Mouse (Mus musculus) forebrain, embryonic 13.5 days (tissue): ENCODE data around the gene Hist3h2ba. TPM values are rescaled to one million over a fixed set of nuclear protein-coding genes. Genes with fewer than 3 reads are reported as not detected.

Experiments
- ATAC-seq: fragments of 200-750 bp; cut with Nextera tagmentation; 2 replicates; pipeline ENCODE4 v1.8.0; 2017
- H3K27ac ChIP-seq: fragments of 300-500 bp; sonication (generic); 2 replicates; pipeline ENCODE4 v1.5.1; 2015; ENCODE audit warnings: inconsistent platforms, mild to moderate bottlenecking, moderate library complexity
- H3K27me3 ChIP-seq: fragments of 300-500 bp; sonication (generic); 2 replicates; pipeline ENCODE4 v1.6.1; 2015; ENCODE audit warnings: mild to moderate bottlenecking, inconsistent platforms
- H3K36me3 ChIP-seq: fragments of 300-500 bp; sonication (generic); 2 replicates; pipeline ENCODE4 v1.6.1; 2015; ENCODE audit warnings: mild to moderate bottlenecking, inconsistent platforms; ENCODE audit not compliant: poor library complexity, severe bottlenecking
- H3K4me1 ChIP-seq: fragments of 300-500 bp; sonication (generic); 2 replicates; pipeline ENCODE4 v1.6.1; 2015; ENCODE audit warnings: inconsistent platforms
- H3K4me2 ChIP-seq: fragments of 300-500 bp; sonication (generic); 2 replicates; pipeline ENCODE4 v1.6.1; 2015; ENCODE audit warnings: inconsistent platforms, mild to moderate bottlenecking, moderate library complexity
- H3K4me3 ChIP-seq: fragments of 300-500 bp; sonication (generic); 2 replicates; pipeline ENCODE4 v1.5.1; 2015; ENCODE audit warnings: mild to moderate bottlenecking, inconsistent platforms
- H3K9ac ChIP-seq: fragments of 300-500 bp; sonication (generic); 2 replicates; pipeline ENCODE4 v1.6.1; 2015; ENCODE audit warnings: mild to moderate bottlenecking, inconsistent platforms
- H3K9me3 ChIP-seq: fragments of 300-500 bp; sonication (generic); replicated peaks from 2 replicates; pipeline ENCODE4 v1.6.1; 2016; ENCODE audit warnings: inconsistent platforms
- WGBS: fragments of 180-500 bp; shearing (Covaris S2); methylation state at CpG from one replicate; pipeline ENCODE4 v1.1.7; 2015; 5-methylcytosine and 5-hydroxymethylcytosine counted together
- polyA plus RNA-seq: library from polyadenylated mRNA; unstranded; fragments of >200 nt; fragmentation: Nextera tagmentation; extraction: Ambion mirVana; gene quantifications from 2 replicates; pipeline ENCODE4 v1.2.1, GENCODE M21; 2015

Gene Hist3h2ba
- polyA plus RNA-seq, 1 experiment from 2014 or later, result 321 TPM

DNA sequence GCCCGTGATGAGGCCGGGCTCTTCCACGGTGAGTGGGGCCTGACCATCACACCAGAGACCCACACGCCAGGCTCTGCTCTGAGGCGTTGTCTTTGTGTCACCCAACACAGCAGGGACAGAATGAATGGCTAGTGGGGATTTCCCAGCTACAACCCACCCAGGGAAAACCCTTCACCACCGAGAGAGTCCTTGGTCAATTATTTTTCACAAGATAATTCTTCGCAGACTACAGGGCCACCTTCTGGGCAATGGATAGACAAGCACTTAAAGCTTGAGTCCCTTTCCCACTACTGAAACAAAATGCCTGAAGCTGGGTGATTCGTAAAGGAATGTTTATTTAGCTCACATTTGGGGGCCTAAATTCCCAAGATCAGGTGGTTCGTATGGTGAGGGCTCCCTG is 26.3 kb upstream of the Hist3h2ba start:
- no peak overlapping the region for H3K27ac ChIP-seq
- no peaks in the 10 kb centered on the region for H3K4me1 ChIP-seq
- H3K9me3 ChIP-seq, result no peaks in the 10 kb centered on the region
- H3K9ac ChIP-seq, result no peak overlapping the region
- ATAC-seq, result no peak
- no peaks in the 10 kb centered on the region for H3K36me3 ChIP-seq
- no peak overlapping the region for H3K4me2 ChIP-seq
- H3K4me3 ChIP-seq, result no peak overlapping the region
- 86% methylated on average over 9 of the region's 9 CpGs for WGBS
- no peaks in the 10 kb centered on the region; the same call in 1 of the 2 replicates for H3K27me3 ChIP-seq

DNA sequence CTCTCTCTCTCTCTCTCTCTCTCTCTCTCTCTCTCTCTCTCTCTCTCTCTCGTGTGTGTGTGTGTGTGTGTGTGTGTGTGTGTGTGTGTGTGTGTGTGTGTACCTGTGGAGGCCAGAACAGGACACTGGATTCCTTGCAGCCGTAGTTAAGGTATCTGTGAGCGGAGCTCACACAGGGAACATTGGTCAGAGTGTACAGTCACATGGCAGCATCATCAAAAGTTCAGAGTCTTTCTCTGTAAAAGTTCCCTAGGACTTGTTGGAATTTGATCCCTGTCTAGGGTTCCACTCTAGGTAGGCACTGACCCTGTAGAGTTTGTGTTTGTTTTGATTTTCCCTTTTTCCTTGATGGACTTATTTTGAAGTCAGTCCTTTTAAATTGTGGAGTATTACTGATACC is 22.1 kb upstream of the Hist3h2ba start:
- H3K4me2 ChIP-seq, result no peak overlapping the region
- H3K27me3 ChIP-seq, result no peaks in the 10 kb centered on the region
- H3K4me3 ChIP-seq, result no peak overlapping the region
- H3K4me1 ChIP-seq, result 0 out of 2 replicates have a peak, but pooled peaks cover 4% of the 10 kb centered on the region
- 100% methylated on average over 2 of the region's 3 CpGs for whole genome bisulfite sequencing
- no peak overlapping the region for H3K27ac ChIP-seq
- H3K9me3 ChIP-seq, result no peaks in the 10 kb centered on the region
- no peak overlapping the region for H3K9ac ChIP-seq
- peaks cover 12% of the 10 kb centered on the region for H3K36me3 ChIP-seq
- ATAC-seq, result no peak

DNA sequence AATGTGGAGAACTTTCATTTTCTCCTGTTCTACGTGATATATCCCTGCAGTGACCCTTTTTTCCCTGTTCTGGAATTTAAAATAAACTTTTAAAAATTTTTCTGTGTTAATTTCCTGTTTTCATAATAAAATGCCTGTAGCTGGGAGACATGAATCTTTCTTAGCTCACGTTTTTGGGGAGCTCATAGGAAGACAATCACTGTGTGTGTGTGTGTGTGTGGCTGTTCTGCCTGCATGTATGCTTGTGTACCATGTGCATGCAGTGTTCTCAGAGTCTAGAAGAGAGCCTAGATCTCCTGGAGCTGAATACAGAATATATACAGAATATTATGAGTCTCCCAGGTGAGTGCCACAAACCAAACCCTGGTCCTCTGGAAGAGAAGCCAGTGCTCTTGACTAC is 21.7 kb upstream of the Hist3h2ba start:
- Histone ChIP-seq H3K36me3 (peaks cover 16% of the 10 kb centered on the region), H3K27me3 (no peaks in the 10 kb centered on the region), H3K9ac (no peak overlapping the region), H3K4me2 (no peak overlapping the region), H3K27ac (no peak overlapping the region), H3K4me1 (0 out of 2 replicates have a peak, but pooled peaks cover 4% of the 10 kb centered on the region), H3K9me3 (no peaks in the 10 kb centered on the region), H3K4me3 (no peak overlapping the region)
- no peak for ATAC-seq
- WGBS, result 82% methylated on average over 2 of the region's 2 CpGs

DNA sequence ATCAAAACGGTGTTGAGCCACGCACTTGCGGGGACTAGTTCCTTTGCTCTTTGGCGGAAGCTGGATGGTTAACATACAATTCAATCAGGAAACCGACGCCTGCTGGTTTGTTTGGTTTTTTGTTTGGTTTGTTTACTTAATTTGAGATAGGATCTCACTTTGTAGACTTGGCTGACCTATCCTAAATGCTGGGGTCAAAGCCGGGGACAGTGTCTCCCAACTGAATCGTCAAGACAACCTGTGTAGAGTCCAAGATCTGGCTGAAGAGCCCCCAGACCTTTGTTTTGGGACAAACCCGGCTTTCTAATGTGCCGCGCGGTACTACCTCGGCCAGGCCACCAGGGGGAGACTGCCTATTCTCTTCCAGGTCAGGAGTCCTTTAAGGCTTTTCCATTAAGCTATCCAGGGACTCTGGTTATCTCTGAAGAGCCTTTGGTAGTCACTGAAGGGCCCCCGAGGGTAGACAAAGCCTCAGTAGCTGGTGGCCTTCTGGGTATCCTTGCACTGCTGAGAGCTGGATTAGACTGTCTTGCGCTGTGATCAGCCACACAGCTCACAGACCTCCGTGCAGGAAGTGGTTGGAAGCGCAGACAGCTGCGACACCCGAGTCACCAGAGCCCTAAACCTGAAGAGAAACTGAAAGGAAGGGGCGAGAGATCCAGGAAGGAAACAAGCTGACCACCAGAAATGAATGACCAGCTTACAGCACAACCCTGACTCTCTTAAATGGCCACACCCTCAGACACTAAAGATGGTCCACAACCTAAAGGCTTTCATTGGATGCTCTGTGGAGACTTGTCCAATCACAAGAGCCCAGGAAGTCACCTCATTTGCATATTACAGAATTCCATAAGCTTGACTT is 20.7 kb upstream of the Hist3h2ba start:
- peak overlapping the region; percentile 36; the same call in 1 of the 2 replicates for H3K4me2 ChIP-seq
- no peak overlapping the region for H3K9ac ChIP-seq
- WGBS, result 35% methylated on average over 20 of the region's 20 CpGs
- 0 out of 2 replicates have a peak, but pooled peaks cover 4% of the 10 kb centered on the region for H3K4me1 ChIP-seq
- ATAC-seq, result peak; percentile 71
- no peaks in the 10 kb centered on the region for H3K27me3 ChIP-seq
- no peaks in the 10 kb centered on the region for H3K9me3 ChIP-seq
- 0 out of 2 replicates have a peak overlapping the region, but pooled peaks have one; percentile 42 for H3K27ac ChIP-seq
- H3K36me3 ChIP-seq, result peaks cover 26% of the 10 kb centered on the region
- peak overlapping the region; percentile 1; the same call in 1 of the 2 replicates for H3K4me3 ChIP-seq

DNA sequence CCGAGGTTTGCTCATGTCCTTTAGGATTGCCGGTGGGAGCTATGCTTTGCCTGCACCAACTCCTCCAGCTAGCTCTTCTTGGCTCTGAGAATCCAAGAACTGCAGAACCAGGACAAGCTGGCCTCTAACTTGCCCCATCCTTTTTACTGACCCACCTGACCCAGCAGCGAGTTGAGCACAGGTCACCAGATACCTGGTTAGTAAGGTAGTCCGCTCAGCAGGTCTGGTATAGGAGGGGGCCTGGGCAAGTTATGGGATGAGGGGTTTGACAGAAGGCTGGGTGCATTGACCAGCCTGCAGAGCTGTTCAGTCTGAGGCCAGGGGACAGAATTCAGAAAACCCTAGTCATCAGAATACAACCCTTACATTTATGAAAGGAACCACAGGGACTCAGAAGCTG is 19.7 kb upstream of the Hist3h2ba start:
- H3K9me3 ChIP-seq, result no peaks in the 10 kb centered on the region

DNA sequence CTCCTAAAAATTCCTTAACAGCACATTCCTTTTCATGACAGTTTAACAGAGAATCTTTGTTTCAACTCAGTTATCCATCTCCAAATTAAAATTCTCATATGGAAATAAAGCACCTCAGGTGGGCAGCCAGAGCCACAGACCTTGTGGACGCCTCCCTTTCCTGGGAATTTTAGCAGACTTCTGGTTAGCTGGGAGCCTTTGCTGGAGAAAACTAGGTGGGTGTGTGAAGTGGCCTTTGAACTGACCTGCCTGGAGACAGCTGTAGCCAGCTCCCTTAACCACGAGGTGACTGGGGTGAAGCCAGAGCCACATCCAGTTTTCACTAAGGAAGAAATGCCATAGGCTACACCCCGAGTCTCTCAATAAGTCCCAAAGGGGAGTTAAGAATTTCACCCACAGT is 19.1 kb upstream of the Hist3h2ba start:
- ATAC-seq, result no peak
- Histone ChIP-seq H3K27ac (no peak overlapping the region), H3K9ac (no peak overlapping the region), H3K27me3 (no peaks in the 10 kb centered on the region), H3K9me3 (no peaks in the 10 kb centered on the region), H3K4me3 (no peak overlapping the region), H3K4me1 (0 out of 2 replicates have a peak, but pooled peaks cover 4% of the 10 kb centered on the region), H3K36me3 (peaks cover 42% of the 10 kb centered on the region), H3K4me2 (no peak overlapping the region)
- 55% methylated on average over 3 of the region's 3 CpGs for WGBS

More for the DNA sequence above, 19.7 kb upstream of the Hist3h2ba start:
- Histone ChIP-seq H3K36me3 (peaks cover 36% of the 10 kb centered on the region), H3K9ac (no peak overlapping the region), H3K4me3 (no peak overlapping the region), H3K4me1 (0 out of 2 replicates have a peak, but pooled peaks cover 4% of the 10 kb centered on the region), H3K27ac (no peak overlapping the region), H3K4me2 (no peak overlapping the region), H3K27me3 (no peaks in the 10 kb centered on the region)
- ATAC-seq, result peak; percentile 19; the same call in 1 of the 2 replicates
- 89% methylated on average over 4 of the region's 4 CpGs for WGBS

DNA sequence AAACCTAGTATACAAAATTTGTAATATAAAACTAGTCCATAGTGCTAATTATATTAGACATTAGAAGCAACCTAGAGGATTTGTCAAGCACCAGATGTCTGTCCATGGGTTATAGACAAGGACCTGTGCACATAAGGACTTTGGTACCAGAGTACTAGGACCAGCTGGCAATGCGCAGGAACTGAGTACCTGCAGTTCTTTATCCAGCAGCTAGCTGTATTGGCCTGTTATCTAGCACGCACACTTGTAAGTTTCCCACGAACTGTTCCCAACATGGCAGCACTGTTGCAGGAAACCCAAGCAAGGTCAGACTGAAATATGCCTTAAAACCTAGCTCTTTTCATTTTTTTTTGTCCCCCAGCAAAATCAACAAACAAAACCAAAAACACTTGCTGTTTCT is 18.5 kb upstream of the Hist3h2ba start:
- no peaks in the 10 kb centered on the region for H3K9me3 ChIP-seq
- H3K27ac ChIP-seq, result no peak overlapping the region
- H3K4me1 ChIP-seq, result 0 out of 2 replicates have a peak, but pooled peaks cover 4% of the 10 kb centered on the region
- no peak for ATAC-seq
- no peaks in the 10 kb centered on the region for H3K27me3 ChIP-seq
- H3K36me3 ChIP-seq, result peaks cover 47% of the 10 kb centered on the region
- 94% methylated on average over 3 of the region's 3 CpGs for WGBS
- no peak overlapping the region for H3K4me2 ChIP-seq
- H3K9ac ChIP-seq, result no peak overlapping the region
- no peak overlapping the region for H3K4me3 ChIP-seq

DNA sequence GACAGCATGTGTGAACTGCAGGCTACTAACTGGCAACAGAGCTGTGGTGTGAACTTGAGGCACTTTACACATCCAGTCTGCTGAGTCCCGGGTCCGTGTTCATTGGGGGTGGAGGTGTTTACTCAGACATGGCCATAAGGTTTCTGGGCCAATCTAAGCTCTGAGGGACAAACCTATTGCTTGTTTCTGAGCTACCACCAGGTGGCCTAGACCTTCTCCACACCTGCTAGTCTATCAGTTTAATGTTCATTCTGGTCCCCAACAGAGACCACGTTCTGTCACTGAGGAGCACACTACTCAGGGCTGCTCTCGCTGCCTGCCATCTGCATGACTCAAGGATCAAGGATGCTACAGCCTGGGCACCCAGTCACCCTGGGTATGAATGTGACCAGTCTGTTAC is 17.1 kb upstream of the Hist3h2ba start:
- Histone ChIP-seq H3K9ac (no peak overlapping the region), H3K36me3 (peaks cover 59% of the 10 kb centered on the region), H3K9me3 (no peaks in the 10 kb centered on the region), H3K27ac (no peak overlapping the region), H3K27me3 (no peaks in the 10 kb centered on the region), H3K4me1 (peaks cover 14% of the 10 kb centered on the region), H3K4me3 (no peak overlapping the region), H3K4me2 (no peak overlapping the region)
- ATAC-seq, result no peak
- 78% methylated on average over 4 of the region's 4 CpGs for WGBS

DNA sequence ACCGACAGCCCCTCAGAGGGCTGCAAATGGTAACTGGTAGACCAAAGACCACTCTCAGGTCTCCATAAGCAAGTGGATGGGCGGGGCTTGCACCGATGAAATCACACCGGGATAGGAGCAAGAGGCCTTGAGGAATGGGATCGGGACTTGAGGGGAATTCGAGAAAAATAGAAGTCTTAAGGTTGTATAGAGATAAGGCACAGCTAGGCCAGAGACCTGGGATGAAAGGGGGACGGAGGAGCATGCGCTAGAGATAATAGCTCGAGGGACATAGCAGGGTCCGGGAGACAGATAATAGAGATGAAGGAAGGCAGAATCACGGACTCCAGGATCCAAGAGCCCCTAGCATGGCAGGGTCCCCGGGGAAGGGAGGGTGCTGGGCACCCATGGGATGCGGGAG is 10.8 kb upstream of the Hist3h2ba start:
- under 1% methylated on average over 13 of the region's 13 CpGs for WGBS
- Histone ChIP-seq H3K9ac (peak overlapping the region; percentile 100), H3K4me2 (peak overlapping the region; percentile 81), H3K36me3 (peaks cover 41% of the 10 kb centered on the region), H3K27ac (peak overlapping the region; percentile 97), H3K9me3 (no peaks in the 10 kb centered on the region), H3K4me1 (peaks cover 29% of the 10 kb centered on the region), H3K27me3 (no peaks in the 10 kb centered on the region), H3K4me3 (peak overlapping the region; percentile 98)
- ATAC-seq, result no peak

DNA sequence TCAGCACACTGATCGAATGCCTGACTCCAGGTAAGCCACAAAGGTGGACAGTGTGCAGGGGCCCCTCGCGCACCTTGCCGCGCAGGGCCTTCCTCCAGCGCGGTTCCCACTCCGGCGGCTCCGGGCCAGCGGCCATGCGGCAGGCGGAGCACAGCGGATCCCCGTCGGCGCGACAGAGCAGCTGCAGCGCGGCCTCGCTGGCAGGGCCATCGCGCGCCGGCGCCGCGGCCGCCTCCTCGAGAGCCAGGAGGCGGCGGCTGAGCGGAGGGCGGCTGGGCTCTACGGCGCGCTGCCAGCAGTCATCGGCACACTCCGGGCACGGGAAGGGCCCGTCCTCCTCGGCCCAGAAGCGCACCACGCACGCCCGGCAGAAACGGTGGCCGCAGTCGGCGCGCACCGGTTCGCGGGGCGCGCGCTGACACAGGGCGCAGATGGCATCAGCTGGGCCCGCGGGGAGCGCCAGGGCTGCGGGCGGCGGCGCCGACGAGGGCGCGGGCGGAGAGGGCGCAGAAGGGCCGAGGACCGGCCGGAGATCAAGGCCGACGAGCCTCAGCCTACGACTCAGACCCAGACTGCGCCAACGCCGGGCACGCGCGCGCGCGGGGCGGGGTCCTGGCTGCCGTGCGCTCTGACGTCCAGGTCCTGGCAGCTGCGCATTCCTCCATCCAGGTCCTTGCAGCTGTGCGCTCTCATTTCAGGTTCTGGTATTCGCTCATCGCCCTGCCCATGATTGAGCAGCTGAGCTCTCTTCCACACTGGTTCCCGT is 10.2 kb upstream of the Hist3h2ba start, which contains the start of gene Rnf187:
Gene Rnf187, minus strand, starts transcription at position 595 of the 766 bp plus-strand sequence.
- Histone ChIP-seq H3K4me2 (peak within 1 kb of the TSS; percentile 81), H3K9ac (peak within 1 kb of the TSS; percentile 100), H3K27ac (peak within 1 kb of the TSS; percentile 97), H3K4me1 (peaks cover 29% of the 10 kb centered on the region), H3K4me3 (peak within 1 kb of the TSS; percentile 98), H3K27me3 (no peaks in the 10 kb centered on the region), H3K36me3 (peaks cover 35% of the 10 kb centered on the region), H3K9me3 (no peaks in the 10 kb centered on the region)
- peak; percentile 98 for ATAC-seq
- under 1% methylated on average over 70 of the region's 95 CpGs for WGBS

DNA sequence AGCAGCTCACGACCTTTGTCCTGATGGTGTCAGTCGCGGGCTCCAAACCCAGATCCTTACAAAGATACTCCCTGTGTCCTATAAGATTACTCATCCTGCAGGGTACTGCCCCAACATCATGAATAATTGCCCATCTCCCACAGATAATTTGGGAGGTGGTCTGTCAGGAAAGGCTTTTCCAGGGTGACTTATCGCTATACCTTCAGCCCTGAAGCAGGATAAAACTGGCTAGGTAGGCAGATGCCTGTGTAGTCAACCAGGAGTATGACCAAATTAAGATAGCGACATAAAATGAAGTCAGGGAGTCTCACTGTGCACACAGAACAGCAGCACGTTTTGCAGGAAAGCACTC is 9.7 kb upstream of the Hist3h2ba start:
- H3K9ac ChIP-seq, result peak overlapping the region; percentile 100
- peaks cover 29% of the 10 kb centered on the region for H3K4me1 ChIP-seq
- no peak for ATAC-seq
- H3K27me3 ChIP-seq, result no peaks in the 10 kb centered on the region
- 20% methylated on average over 6 of the region's 6 CpGs for WGBS
- H3K4me2 ChIP-seq, result peak overlapping the region; percentile 81
- peak overlapping the region; percentile 97 for H3K27ac ChIP-seq
- peaks cover 30% of the 10 kb centered on the region for H3K36me3 ChIP-seq
- peak overlapping the region; percentile 98 for H3K4me3 ChIP-seq
- H3K9me3 ChIP-seq, result no peaks in the 10 kb centered on the region

DNA sequence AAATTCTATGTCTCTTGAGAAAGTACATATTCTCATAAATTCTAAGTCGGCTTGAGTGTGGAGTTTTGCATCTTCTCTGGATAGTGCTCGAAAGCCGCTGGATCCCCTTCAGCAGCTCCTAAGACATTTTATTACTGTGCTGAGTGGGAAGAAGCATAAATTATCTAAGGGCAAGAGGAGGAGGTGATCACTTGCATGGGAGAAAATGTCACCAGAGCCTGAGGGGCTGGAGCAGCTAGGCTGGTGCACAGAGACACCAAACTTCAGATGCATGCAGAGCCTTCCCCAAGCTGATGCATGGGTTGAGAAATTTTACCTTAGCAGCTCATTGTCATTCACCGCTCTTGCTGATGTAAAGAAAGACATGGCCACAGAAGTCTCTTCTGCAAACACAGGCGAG is 4.6 kb upstream of the Hist3h2ba start:
- no peaks in the 10 kb centered on the region for H3K27me3 ChIP-seq
- H3K9ac ChIP-seq, result no peak overlapping the region
- H3K27ac ChIP-seq, result no peak overlapping the region
- no peak for ATAC-seq
- peaks cover 12% of the 10 kb centered on the region for H3K4me1 ChIP-seq
- no peak overlapping the region for H3K4me2 ChIP-seq
- H3K4me3 ChIP-seq, result no peak overlapping the region
- H3K9me3 ChIP-seq, result no peaks in the 10 kb centered on the region
- 82% methylated on average over 5 of the region's 5 CpGs for WGBS
- H3K36me3 ChIP-seq, result no peaks in the 10 kb centered on the region
